Mouse (Mus musculus): ENCODE measurements at regions not wholly inside any gene's neighbourhood (a gene's known extent, or its start where the extent isn't known, plus 50 kb on each side); places are given as distances from the start of the nearest gene placed in this dataset.
A peak's percentile ranks its signal among the peaks of the same experiment; 100 is the strongest.
"Not testable (repeated sequence)": the region's sequence is repeated elsewhere in the genome, so short reads cannot be mapped to it uniquely, and the experiment has no call there.

DNA sequence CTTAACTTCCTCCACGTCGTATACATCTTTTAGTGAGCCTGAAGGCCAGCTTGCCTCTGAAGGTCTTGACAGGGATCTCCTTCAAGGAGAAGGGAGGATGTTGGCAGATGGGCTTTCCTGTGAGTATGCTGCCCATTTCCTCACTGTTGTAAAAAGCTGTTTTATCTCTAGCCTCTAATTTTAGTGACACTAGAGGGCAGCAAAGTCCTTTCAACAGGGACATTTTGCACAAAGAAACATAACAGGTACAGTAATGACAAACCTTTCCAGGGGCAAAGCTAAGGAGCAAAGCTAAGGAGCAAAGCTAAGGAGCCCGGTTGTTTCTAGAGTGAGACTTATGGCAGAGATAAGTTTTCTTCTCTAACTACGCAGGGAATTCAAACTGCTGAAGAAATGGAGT is 59.0 kb upstream of the Kbtbd8 start:
- DNase-seq: peak; percentile 26

DNA sequence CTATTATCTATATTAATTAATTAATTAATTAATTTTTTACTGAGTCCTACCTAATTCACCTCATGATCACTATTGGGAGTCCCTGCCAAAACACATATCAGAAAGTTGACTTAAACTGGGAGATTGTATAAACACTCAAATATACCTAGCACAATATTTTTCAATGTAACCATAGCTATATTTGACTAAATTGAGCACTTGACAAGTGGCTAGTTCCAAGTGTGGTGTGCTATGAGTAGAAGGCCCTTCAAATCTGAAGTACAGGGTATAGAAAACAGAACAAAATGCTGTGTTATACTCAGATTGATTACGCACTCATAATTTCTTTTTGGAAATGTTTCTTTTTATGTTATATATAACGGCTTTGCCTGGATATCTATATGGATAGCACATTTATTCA is 60.8 kb upstream of the Kbtbd8 start:
- DNase-seq: no peak

DNA sequence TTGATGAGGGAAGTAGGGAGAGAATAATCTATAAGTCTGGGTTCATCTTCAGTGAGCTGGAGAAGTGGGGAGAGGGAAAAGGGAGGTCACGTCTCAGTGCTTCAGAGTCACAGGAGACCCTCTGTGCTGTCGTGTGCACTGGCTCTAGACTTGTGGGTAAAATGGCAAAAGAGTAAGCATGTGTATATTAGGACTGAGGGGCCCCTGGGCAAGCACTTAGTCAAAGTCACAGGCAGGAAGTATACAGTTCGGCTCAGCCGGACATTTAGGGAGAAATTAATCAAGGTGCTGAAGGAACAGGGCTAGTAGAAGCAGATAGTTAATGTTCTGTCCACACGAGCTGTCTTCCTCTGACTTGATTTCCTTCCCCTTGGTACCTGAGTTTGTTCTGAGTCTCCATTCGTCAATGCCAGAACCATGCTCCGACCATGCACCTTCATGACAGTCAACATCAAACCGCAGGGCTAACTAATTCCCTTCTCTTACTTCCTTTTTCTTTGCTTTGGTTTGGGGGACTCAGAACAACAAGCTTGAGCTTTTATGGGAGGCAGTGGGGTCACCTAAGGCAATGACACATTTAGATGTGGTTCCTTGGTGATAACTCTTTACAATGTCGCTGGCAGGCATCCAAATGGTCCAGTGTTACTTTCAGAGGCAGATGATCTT is 63.2 kb upstream of the Kbtbd8 start:
- no peak for DNase-seq

DNA sequence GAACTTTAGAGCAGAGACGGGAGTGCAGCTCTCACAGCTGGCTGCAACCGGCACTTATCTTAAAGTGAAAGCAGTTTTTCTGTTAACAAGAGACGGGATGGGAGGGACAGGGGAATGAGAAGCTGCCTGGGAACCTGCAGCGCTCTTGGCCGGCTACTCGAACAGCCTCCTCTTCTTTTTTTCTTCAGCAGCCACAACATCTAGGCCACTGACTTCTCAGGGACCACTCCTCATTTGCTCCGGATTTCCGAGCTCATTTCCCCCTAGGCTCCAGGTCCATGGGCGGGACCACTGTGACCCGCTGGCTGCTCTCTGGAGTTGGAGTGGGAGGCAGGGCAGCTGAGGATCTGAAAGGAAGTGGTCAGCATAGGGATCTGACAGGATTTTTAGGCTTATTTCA is 75.7 kb upstream of the Kbtbd8 start:
- DNase-seq: not testable (repeated sequence)

DNA sequence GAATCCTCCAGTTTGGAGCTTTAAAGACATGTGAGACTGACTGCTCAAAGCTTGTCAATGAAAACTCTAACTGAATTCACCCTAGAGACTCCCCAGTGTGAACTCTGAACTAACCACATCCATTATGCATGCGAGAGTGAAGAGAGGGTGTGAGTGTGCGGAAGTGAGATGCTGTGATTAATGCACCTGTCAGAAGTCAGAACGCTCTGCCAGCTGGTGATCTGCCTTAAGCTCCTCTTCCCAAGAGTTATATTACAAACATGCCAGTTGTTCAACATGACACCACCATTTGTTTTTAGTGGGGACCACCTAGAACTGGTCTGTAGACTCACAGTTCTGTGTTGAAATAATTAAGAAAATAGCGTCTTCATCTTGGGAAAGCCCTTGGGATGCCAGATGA is 92.8 kb upstream of the Kbtbd8 start:
- DNase-seq: no peak

DNA sequence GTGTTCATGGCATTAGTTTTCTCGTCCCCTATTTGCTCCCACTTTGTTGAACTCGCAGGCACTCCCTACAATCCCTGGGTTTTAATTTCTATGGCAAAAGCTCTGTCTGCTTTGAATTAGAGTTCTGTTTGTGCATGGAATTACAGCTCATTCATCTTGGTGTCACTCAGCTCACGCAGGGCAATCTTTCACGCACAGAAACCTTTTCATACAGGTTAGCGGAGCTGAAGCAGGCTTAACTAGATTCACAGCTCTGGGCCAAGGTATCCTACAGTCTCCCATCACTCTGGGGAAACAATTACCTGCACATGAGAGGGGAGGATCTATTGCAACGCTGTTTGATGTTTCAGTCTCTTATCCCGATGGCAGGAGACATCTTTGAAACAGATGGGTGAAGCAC is 95.3 kb upstream of the Kbtbd8 start:
- no peak for DNase-seq

DNA sequence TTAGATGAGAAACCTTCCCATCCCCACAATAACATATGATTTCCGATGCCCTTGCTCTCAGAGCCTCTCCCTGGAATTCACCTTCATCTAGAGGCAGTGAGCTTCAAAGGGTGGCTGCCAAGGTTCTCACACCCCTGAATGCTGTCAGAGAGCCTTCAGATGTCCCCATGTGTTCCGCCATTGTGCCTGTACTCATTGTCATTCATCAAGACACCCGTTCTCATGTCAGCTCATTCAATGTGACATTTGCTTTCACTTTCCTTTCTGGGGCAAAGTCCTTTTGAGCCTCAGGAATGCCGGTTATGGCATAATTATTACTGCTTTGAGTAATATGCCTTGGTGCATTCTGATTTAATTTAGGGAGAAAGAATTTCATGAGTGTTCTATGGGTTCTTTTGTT is 99.1 kb upstream of the Kbtbd8 start:
- DNase-seq: no peak

DNA sequence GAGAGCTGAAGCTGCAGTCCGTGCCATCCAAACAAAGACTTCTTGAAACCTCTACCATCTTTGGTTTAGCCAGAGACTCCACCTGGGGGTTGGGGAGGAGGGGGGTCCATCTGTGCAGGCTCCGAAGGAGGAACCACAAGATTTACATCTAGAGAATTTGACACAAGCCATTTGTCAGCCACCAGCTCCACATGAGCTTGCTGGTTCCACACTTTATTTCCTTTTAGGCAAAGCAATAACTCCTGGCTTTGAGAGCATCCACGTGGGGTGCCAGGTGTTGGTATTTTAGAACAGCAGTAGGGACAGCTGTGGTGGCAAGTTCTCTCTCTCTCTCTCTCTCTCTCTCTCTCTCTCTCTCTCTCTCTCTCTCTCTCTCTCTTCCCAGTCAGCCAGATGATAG is 99.6 kb upstream of the Kbtbd8 start:
- DNase-seq: no peak

DNA sequence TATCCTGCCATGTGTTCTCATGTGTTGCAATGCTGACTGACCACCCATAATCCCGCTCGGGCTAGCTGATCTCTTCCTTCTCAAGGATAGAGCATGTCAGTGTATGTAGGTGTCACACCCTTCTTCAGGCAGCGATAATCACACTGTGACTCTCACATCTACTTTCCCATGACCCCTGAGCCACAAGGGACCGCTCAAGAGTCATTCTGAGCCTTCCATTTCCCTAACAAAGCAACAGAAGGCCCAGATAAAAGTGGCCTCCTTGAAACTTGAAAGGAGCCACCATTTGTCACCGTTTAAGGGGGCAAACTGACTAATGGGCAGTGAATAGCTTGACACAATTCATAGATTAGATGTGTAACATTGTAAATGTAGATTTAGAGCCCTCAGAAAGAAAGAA is 103.9 kb upstream of the Kbtbd8 start:
- DNase-seq: no peak

DNA sequence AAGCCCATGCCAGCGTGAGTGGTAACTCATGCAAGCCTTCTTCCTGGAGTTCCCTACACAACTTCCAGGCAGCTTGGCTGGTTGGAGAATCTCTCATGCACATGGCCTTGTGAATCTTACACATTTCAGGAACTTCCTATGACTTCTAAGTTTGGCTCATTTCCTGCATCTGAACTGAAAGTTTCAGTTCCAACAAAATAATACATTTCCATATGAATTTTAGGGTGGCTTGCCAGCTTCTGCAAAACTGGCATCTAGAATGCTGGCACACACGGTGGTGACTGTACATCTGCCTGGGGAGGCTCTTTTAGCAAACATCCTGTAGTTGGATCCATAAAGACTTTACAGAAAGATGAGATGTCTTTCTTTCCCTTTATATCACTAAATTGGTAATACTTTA is 110.6 kb upstream of the Kbtbd8 start:
- no peak for DNase-seq

DNA sequence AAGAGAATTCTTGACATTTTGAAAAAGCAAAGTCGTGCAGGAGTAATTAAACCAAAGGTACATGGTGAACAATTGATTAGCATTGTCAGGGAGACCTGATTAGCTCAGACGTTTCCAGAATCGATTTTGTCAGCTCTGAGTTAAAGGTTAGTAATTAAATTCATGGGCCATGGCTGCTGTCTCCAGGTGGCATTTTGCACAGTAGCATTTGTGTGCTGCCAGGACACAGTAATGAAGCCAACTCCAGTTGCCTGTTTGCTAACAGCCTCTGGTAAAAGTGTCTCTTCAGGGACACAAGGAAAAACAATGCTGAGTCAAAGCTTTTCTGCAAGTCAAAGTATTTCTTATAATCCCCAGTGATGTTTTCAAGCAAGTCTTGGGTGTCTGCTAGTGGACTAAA is 113.3 kb upstream of the Kbtbd8 start:
- DNase-seq: no peak

DNA sequence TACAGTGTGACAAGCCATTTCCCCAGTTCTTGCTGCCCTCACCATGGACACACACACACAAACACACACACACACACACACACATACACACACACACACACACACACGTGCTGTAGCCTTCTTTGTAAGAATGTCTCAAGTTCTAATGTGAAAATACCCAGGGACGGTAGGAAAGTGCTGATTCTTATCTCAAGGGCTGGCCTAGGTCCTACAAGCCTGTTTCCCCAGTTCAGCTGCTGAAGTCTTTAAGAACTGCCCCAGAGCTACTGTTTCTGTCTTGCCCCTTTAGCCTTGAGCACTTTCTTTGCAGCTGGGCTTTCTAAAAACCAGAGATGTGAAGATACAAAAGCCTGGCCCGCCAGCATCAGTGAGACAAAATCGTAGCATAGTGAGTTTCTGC is 117.5 kb upstream of the Kbtbd8 start:
- no peak for DNase-seq

DNA sequence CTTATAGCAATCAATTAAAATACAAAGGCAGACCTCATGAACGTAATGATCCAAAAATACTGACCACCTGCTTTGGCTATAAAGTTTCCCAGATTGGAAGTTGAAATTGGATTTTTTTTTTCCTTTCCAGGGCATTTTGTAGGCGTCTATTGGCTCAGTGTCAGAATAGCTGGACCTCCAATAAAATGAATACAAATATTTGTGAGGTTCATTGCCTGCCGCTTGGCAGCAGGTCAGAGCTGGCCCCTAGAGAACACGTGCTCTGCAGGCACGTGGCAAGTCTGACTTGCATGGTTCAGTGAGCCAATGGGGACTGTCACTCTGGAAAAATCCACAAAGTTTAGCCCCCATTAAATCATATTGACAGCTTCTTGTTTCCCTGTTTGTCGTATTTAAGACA is 118.0 kb upstream of the Kbtbd8 start:
- DNase-seq: no peak

DNA sequence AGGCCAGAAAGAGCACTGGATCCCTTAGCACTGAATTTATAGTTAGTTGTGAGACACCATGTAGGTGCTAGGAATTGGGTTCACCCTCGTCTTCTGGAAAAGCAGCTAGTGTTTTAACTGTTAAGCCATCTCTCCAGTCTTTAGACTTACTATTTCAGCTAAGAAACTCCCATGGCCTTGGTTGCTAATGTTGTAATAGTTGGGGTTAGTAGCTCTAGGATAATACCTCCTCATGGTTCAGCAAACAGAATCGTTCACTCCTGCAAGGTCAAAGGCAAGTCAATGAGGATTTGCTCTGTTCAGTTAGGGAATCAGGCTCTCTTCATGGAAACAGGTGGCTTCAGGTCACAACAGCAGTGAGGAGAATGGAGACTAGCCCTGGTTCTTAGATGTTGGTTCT is 118.7 kb upstream of the Kbtbd8 start:
- no peak for DNase-seq

DNA sequence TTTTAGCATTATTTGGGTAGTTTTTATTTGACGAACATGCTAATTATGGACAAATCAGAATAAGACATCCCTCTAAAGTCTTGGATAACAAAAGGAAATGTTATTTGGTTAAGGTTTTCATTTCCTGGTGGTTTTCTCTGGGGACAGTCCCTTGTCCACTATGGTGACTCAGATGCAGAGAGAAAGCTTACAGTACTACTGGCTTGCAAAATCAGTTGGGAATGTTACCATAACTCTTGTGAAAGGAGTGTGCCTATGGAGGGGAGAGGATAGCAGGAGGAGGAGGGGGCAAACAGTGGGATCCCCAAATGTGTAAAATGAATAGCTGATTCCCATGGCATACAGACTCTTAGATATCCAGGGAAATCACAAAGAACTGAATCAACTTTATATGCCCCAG is 122.7 kb upstream of the Kbtbd8 start:
- no peak for DNase-seq

DNA sequence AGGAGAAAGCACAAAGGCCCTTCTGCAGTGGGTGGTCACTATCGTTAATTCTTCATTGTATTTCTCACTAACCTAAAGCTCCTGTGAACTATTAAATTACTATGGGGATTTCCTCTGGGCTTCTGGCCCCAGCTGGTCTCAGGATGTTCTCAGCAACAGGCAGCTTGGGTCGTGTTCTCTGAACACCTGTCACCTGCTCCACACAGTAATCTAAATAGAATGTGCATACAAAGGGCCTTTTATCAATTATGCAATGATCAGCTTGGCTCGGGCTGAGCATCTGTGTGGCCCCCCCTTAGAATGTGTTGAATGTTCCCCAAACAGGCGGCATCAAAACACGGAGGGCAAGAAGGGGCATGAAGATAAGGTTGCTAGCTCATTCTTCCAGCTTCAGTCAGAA is 129.6 kb upstream of the Kbtbd8 start:
- no peak for DNase-seq

DNA sequence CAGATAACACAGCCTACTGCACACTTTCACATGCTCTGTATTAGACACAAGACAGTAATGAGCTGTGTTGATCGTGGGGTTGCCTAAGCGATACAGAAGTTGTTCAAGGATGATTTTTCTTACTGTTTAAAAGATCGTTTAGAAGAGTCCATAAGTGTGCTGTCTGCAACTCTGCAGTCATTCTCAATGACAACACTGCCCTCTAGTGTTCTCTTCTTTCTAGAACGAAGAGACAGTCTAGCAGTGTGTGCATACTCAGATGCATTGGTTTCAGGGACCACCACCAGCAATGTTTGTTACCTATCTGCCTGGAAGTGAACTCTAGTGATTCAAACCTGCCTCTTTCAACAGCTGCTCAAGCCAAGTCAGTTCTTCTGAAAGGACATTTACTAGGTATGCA is 130.7 kb upstream of the Kbtbd8 start:
- DNase-seq: peak; percentile 36

DNA sequence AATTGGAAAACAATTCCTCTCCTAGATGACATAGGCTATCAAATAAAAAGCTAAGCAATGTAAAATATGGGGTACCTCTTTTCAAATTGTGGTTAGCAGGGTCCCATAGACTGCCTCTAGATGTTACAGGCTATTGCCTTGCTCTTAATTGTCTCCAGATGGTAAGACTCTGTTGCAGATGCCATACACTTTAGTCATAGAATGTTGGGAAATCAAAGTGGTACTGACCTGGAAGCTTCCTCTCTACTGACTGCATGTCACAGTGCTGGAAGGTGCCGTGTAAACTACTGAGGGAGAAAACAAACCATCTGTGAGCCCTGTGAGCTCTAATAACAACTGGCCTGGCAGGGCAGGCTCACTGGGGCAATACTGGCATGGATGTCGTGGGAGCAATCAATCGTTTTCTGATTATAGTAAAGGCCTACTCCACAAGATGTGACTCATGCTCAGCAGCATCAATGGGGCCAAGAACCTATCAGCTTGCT is 132.6 kb upstream of the Kbtbd8 start:
- DNase-seq: no peak

DNA sequence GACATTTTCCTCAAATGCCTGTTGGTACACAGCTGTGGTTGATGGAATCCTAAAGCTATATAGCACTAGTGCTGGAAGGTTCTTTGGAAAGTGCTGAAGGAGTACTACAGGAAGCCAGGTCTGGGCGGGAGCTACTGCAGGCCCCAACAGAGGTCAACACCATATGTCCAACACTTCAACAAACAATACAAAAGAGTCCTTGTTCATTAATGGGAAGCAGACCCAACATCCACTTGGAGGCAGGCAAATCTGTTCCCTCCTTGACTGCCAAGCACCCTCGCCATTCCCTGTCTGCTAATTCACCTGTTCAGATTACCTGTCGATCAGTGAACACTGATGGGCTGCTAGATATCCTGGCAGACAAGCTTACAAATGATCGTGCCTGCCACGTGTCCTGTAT is 148.4 kb upstream of the Kbtbd8 start:
- DNase-seq: no peak

DNA sequence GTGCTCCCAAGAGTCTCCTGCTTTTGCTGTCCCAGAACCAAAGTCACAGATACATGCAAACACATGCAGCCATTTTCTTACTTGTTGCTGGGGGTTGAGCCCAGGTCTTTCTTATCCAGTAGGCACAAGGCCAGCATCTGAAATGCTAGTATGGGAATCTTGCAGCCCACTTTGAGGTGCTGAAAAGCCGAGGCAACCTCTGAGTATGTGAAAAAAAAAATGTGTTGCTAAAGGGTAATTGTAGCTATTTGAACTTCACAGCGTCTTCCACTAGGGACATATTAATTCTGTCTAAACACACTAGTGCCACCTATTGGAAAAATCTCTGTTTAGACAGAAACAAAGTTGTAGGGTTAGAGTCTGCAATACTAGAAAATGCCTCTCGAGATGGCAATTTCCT is 150.1 kb upstream of the Kbtbd8 start:
- no peak for DNase-seq

DNA sequence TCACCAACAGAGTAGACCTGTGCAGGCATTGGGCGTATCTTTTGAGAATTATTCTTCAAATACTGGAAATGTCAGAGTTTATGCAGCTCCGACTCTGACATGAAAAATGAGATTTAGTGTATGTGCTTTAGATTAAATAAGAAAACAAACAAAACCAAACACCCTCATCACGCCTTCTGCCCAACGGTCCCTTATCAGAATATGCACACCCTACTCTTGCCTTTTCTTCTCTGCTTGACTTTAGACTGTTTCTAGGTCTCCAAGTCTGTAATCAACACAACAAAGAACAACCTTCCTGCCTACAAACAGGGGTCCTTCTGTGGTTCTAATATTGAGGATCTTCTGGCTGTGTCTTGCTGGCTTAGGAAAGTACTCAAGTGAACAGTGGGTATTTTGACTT is 153.8 kb upstream of the Kbtbd8 start:
- DNase-seq: no peak

DNA sequence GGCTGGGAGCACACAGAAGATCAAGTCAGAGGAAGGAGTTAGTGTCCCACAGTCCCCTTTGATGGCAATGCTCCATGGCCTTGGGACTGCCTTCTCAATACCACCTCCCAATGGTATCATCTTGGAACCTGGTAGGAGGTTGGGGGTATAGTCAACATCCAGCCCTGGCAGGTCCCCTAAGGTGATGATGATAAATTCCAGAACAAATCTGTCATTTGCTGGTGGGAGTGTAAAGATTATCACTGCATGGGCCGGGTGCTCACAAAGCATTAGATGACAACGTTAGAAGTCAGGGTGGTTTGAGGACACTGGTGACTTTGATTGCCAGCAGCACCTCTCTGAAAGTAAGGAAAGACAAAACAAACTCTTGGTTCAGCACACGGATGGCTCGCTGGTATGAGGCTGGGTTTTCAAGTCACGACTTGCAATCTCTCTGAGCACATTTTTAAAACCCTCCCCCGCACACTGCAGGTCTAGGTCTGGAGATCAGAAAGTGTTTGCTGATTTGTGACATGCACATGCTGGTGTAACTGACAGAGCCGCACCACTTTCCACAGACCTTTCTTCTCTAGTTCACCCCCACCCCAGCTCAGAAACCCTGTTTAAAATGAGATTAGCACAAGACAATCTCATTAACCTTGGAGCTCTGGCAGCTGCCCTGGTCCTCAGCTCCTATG is 154.5 kb upstream of the Kbtbd8 start:
- DNase-seq: no peak

DNA sequence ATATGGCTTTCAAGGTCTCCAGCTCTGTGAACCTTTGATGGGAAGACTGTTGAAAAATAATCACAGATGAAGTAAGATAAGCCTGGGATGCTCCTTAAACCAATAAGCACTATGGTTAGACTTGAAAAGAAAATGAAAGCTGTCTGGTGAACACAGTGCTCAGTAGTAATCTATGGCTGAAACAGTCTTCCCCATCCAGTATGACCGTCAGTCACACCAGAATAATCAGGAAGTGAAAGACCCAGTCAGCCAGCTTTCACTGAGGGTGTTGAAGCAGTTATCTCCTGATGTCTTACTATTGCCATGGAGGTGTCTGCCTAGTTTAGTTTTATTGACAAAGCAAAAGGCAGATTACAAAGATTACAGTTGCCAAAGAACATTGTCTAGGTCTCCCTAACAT is 155.2 kb upstream of the Kbtbd8 start:
- DNase-seq: no peak

DNA sequence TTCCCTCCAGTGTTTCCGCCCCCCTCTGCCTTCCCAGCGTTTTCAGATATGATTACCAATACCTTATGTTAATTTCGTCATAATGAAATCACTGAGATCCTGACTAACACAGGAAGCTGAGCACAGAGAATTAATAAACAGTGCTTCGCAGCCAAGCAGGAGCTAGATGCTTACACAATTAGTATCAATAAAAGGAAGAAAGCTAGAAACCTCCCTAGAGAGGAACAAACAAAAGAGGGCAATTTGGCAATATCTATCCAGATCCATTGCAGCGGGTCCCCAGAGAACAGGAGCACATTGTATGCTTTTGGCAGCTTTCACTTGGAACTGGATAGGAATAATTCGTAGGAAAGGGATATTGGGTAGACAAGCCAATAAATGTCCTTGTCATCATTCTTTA is 159.1 kb upstream of the Kbtbd8 start:
- DNase-seq: no peak

DNA sequence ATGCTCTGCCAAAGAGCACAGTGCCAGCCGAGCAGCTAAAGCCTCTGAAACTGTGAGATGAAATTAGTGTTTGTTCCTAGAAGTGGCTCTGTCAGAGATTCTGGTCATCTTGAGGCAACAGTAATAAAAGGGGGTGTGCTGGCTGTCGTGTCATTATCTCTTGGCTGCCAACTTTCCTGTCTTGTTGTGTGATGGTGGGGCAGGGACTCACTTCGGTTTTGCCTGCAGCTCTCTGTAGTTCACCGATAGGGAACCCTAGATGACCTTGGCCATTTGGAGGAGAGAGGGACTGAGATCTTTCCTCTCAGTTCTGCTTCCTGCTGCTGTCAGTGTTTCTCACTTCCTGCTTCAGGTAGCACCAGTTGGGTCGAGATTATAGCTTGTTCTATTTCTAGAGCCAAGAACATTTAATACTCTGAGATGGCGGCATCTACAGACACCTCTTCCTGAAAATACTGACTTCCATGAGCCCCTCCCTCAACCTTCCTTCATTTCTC is 159.8 kb upstream of the Kbtbd8 start:
- DNase-seq: no peak

Data from right cerebral cortex, adult 18-20 months (tissue).